Mouse (Mus musculus) layer of hippocampus, postnatal 14 days (tissue): Measurements from ENCODE around the gene Slc9a2. TPM values are rescaled to one million over a fixed set of nuclear protein-coding genes. Genes with fewer than 3 reads are reported as not detected.
"Not testable (repeated sequence)": the region's sequence is repeated elsewhere in the genome, so short reads cannot be mapped to it uniquely, and the experiment has no call there.

Source experiments
- DNase-seq, 2 experiments: peaks; one replicate each; pipeline ENCODE4 v3.0.0; 2021 to 2022; ENCODE audit warnings: low spot score in 2 of 2, mixed read lengths in 1 of 2
- long read RNA-seq, 2 experiments: library from polyadenylated mRNA; stranded (forward); transcript quantifications; one replicate each; pipeline ENCODE4 v2.0.0; 2021
- total RNA-seq, 2 experiments: library from RNA; stranded (reverse); gene quantifications; 2 replicates each; pipeline ENCODE4 v1.2.3; 2021

Gene Slc9a2
- 10 to 100 TPM; 20.0 to 22.1 TPM for total RNA-seq
- long read RNA-seq, experiment 1, full-length matches to known transcripts: 7 of 11 reads
- long read RNA-seq, experiment 1, partial matches to known transcripts: 2 of 11 reads
- long read RNA-seq, experiment 1, other reads (novel, unspliced or antisense): 2 of 11 reads
- long read RNA-seq, experiment 2, full-length matches to known transcripts: 10 of 15 reads
- long read RNA-seq, experiment 2, partial matches to known transcripts: 1 of 15 reads
- long read RNA-seq, experiment 2, other reads (novel, unspliced or antisense): 4 of 15 reads

GRCm38 (mm10) chr1:40680067-40680867 is at the start of gene Slc9a2:
Gene Slc9a2 (plus strand): TSS chr1:40680574.
- DNase-seq: no peak

- DNase-seq: no peak
Observed at GRCm38 (mm10) chr1:40632407-40633062, 47.8 kb upstream of the Slc9a2 start.

GRCm38 (mm10) chr1:40634608-40635007 is 45.8 kb upstream of the Slc9a2 start:
- DNase-seq: no peak

GRCm38 (mm10) chr1:40648234-40648633 is 32.1 kb upstream of the Slc9a2 start:
- no peak for DNase-seq

GRCm38 (mm10) chr1:40650803-40651497 is 29.4 kb upstream of the Slc9a2 start:
- no peak for DNase-seq

GRCm38 (mm10) chr1:40657035-40657434 is 23.3 kb upstream of the Slc9a2 start:
- no peak for DNase-seq

GRCm38 (mm10) chr1:40657978-40658496 is 22.3 kb upstream of the Slc9a2 start:
- DNase-seq: peak; percentile 59 to 64

GRCm38 (mm10) chr1:40659017-40659416 is 21.4 kb upstream of the Slc9a2 start:
- DNase-seq: no peak

GRCm38 (mm10) chr1:40659496-40659895 is 20.9 kb upstream of the Slc9a2 start:
- no peak for DNase-seq

GRCm38 (mm10) chr1:40660838-40661237 is 19.5 kb upstream of the Slc9a2 start:
- no peak for DNase-seq

- no peak for DNase-seq
Observed at GRCm38 (mm10) chr1:40665401-40666370, 14.7 kb upstream of the Slc9a2 start.

- DNase-seq: not testable (repeated sequence)
Observed at GRCm38 (mm10) chr1:40667442-40667841, 12.9 kb upstream of the Slc9a2 start.

- DNase-seq: no peak
Observed at GRCm38 (mm10) chr1:40670025-40670424, 10.3 kb upstream of the Slc9a2 start.

- no peak for DNase-seq
Observed at GRCm38 (mm10) chr1:40671490-40671889, 8.9 kb upstream of the Slc9a2 start.

GRCm38 (mm10) chr1:40677306-40677705 is 3.1 kb upstream of the Slc9a2 start:
- no peak for DNase-seq

GRCm38 (mm10) chr1:40680868-40681698 is 709 bp downstream of the Slc9a2 start:
- DNase-seq: peak in 1 of 2 experiments; percentile 37

GRCm38 (mm10) chr1:40681699-40682510 is 1.5 kb downstream of the Slc9a2 start:
- DNase-seq: peak in 1 of 2 experiments; percentile 7

- DNase-seq: no peak
Observed at GRCm38 (mm10) chr1:40694296-40694695, 13.9 kb downstream of the Slc9a2 start.
